Mouse (Mus musculus) megakaryocyte, embryonic 14.5 days (primary cell): Measurements from ENCODE around the gene Gm44502.

Experiments
- FLI1 ChIP-seq: IDR thresholded peaks from 2 replicates; pipeline ENCODE4 v1.6.1; 2012; ENCODE audit warnings: low read length, inconsistent platforms, mixed read lengths
- GATA1 ChIP-seq: IDR thresholded peaks from 3 replicates; pipeline ENCODE4 v1.6.1; 2012; ENCODE audit warnings: mixed read lengths, low read length, inconsistent platforms, borderline replicate concordance

- TF ChIP-seq GATA1 (no peak), FLI1 (no peak)
These were observed 14.2 kb downstream of the Gm44502 start for GRCm38 (mm10) chr15:89415282-89415681.
